Mouse (Mus musculus): ENCODE data around the gene Coro1b.

Coro1b gene

GRCm38 (mm10) chr19:4148491-4148806 lies at the start of gene Coro1b:
Coro1b (plus strand) TSS chr19:4148619.
- peak; percentile 95 for DNase-seq

GRCm38 (mm10) chr19:4099056-4099455 lies 49.4 kb upstream of the Coro1b start:
- DNase-seq = peak; percentile 95

GRCm38 (mm10) chr19:4099837-4100717 lies 48.3 kb upstream of the Coro1b start, which contains the start of gene Pitpnm1:
Pitpnm1 (plus strand) TSS chr19:4099998.
- DNase-seq = peak; percentile 73

GRCm38 (mm10) chr19:4100718-4101261 lies 47.6 kb upstream of the Coro1b start:
- DNase-seq = peak; percentile 86

- peak; percentile 76 for DNase-seq
Measured at GRCm38 (mm10) chr19:4101466-4101865, 47.0 kb upstream of the Coro1b start.

GRCm38 (mm10) chr19:4102049-4102448 lies 46.4 kb upstream of the Coro1b start:
- peak; percentile 57 for DNase-seq

GRCm38 (mm10) chr19:4102626-4103025 lies 45.8 kb upstream of the Coro1b start:
- DNase-seq = peak; percentile 83

GRCm38 (mm10) chr19:4103294-4103693 lies 45.1 kb upstream of the Coro1b start:
- no peak for DNase-seq

- DNase-seq = no peak
Measured at GRCm38 (mm10) chr19:4103792-4104191, 44.6 kb upstream of the Coro1b start.

- DNase-seq = no peak
Measured at GRCm38 (mm10) chr19:4104675-4105194, 43.7 kb upstream of the Coro1b start.

- DNase-seq = no peak
Measured at GRCm38 (mm10) chr19:4106654-4107053, 41.8 kb upstream of the Coro1b start.

GRCm38 (mm10) chr19:4108535-4108934 lies 39.9 kb upstream of the Coro1b start:
- DNase-seq = no peak

- DNase-seq = no peak
Measured at GRCm38 (mm10) chr19:4112063-4112960, 36.1 kb upstream of the Coro1b start.

GRCm38 (mm10) chr19:4113186-4113805 lies 35.1 kb upstream of the Coro1b start:
- peak; percentile 97 for DNase-seq

- no peak for DNase-seq
Measured at GRCm38 (mm10) chr19:4113806-4114230, 34.6 kb upstream of the Coro1b start.

- no peak for DNase-seq
Measured at GRCm38 (mm10) chr19:4114551-4114950, 33.9 kb upstream of the Coro1b start.

- peak; percentile 55 for DNase-seq
Measured at GRCm38 (mm10) chr19:4115144-4115543, 33.3 kb upstream of the Coro1b start.

GRCm38 (mm10) chr19:4115816-4116215 lies 32.6 kb upstream of the Coro1b start:
- no peak for DNase-seq

GRCm38 (mm10) chr19:4117006-4117405 lies 31.4 kb upstream of the Coro1b start:
- DNase-seq = no peak

- DNase-seq = no peak
Measured at GRCm38 (mm10) chr19:4118350-4118749, 30.1 kb upstream of the Coro1b start.

GRCm38 (mm10) chr19:4119716-4120487 lies 28.5 kb upstream of the Coro1b start:
- no peak for DNase-seq

- peak; percentile 63 for DNase-seq
Measured at GRCm38 (mm10) chr19:4120496-4120895, 27.9 kb upstream of the Coro1b start.
